Mouse (Mus musculus) monocyte, adult 5-6 weeks (primary cell): ENCODE results near the gene Aldh1a3. TPM values are rescaled to one million over a fixed set of nuclear protein-coding genes. Genes with fewer than 3 reads are reported as not detected.

Experiments used
- ATAC-seq: fragments of 153-309, 156-312 bp; replicated peaks from 2 replicates; pipeline ENCODE4 v1.8.0; 2017; ENCODE audit warnings: mild to moderate bottlenecking; ENCODE audit not compliant: low TSS enrichment, insufficient number of reproducible peaks, severe bottlenecking, poor library complexity, low FRiP score
- total RNA-seq: library from RNA; stranded (forward); fragments of 200-1000, 200-491, 200-594 nt; gene quantifications from 3 replicates; pipeline ENCODE4 v1.2.3, GENCODE M21; 2017

The Aldh1a3 gene
- total RNA-seq, 1 experiment from 2014 or later = 1.2 TPM

- no peak for ATAC-seq
Measured at GRCm38 (mm10) chr7:66384891-66385290, 42.4 kb downstream of the Aldh1a3 start.

GRCm38 (mm10) chr7:66384213-66384612, 43.1 kb downstream of the Aldh1a3 start:
- 0 out of 2 replicates have a peak, but pooled peaks have one; percentile 23 for ATAC-seq

GRCm38 (mm10) chr7:66376560-66376959, 50.8 kb downstream of the Aldh1a3 start:
- ATAC-seq = no peak

- ATAC-seq = no peak
Measured at GRCm38 (mm10) chr7:66375736-66376135, 51.6 kb downstream of the Aldh1a3 start.

- no peak for ATAC-seq
Measured at GRCm38 (mm10) chr7:66373391-66373790, 53.9 kb downstream of the Aldh1a3 start.

GRCm38 (mm10) chr7:66370970-66371369, 56.3 kb downstream of the Aldh1a3 start:
- ATAC-seq = no peak

- no peak for ATAC-seq
Measured at GRCm38 (mm10) chr7:66369934-66370445, 57.3 kb downstream of the Aldh1a3 start.

GRCm38 (mm10) chr7:66369071-66369933, 58.0 kb downstream of the Aldh1a3 start:
- 0 out of 2 replicates have a peak, but pooled peaks have one; percentile 31 for ATAC-seq

GRCm38 (mm10) chr7:66365904-66366303, 61.4 kb downstream of the Aldh1a3 start, which contains the start of gene Gm10974:
Gene Gm10974, plus strand, starts transcription at chr7:66365905.
- no peak for ATAC-seq

- no peak for ATAC-seq
Measured at GRCm38 (mm10) chr7:66365411-66365810, 61.9 kb downstream of the Aldh1a3 start.

- no peak for ATAC-seq
Measured at GRCm38 (mm10) chr7:66364491-66364890, 62.8 kb downstream of the Aldh1a3 start.

- no peak for ATAC-seq
Measured at GRCm38 (mm10) chr7:66359044-66359443, 68.3 kb downstream of the Aldh1a3 start.

GRCm38 (mm10) chr7:66358461-66358860, 68.9 kb downstream of the Aldh1a3 start:
- no peak for ATAC-seq

- ATAC-seq = peak; percentile 72
Measured at GRCm38 (mm10) chr7:66355791-66356522, 71.4 kb downstream of the Aldh1a3 start.

- ATAC-seq = no peak
Measured at GRCm38 (mm10) chr7:66354911-66355310, 72.4 kb downstream of the Aldh1a3 start.

GRCm38 (mm10) chr7:66351074-66351473, 76.2 kb downstream of the Aldh1a3 start:
- no peak for ATAC-seq

GRCm38 (mm10) chr7:66349670-66350069, 77.6 kb downstream of the Aldh1a3 start:
- no peak for ATAC-seq

- no peak for ATAC-seq
Measured at GRCm38 (mm10) chr7:66348588-66348987, 78.7 kb downstream of the Aldh1a3 start.

GRCm38 (mm10) chr7:66346959-66347663, 80.2 kb downstream of the Aldh1a3 start:
- no peak for ATAC-seq
